Mouse (Mus musculus): ENCODE results near the gene Slc36a4. TPM values are rescaled to one million over a fixed set of nuclear protein-coding genes. Genes with fewer than 3 reads are reported as not detected.

Slc36a4 gene
- total and polyA plus RNA-seq, 2 experiments from 2014 or later = 36.9 to 60.1 TPM

- Histone ChIP-seq H3K9ac (replicated peaks; ENCODE audit: low read length, poor library complexity, severe bottlenecking) (no peak overlapping the region), H3K4me1 (ENCODE audit: insufficient read depth, low read length) (no peaks in the 10 kb centered on the region), H3K36me3 (ENCODE audit: insufficient read depth, low read length) (no peaks in the 10 kb centered on the region), H3K4me2 (ENCODE audit: low read depth, low read length, poor library complexity, severe bottlenecking) (no peak overlapping the region), H3K4me3 (ENCODE audit: low read depth, low read length) (no peak overlapping the region), H3K27ac (ENCODE audit: low read depth, low read length) (no peak overlapping the region), H3K9me3 (ENCODE audit: low read length) (no peaks in the 10 kb centered on the region), H3K27me3 (ENCODE audit: insufficient read depth, low read length) (no peaks in the 10 kb centered on the region)
- DNase-seq (ENCODE audit: low spot score) (peak; percentile 46), ATAC-seq (ENCODE audit: low FRiP score) (peak; percentile 79)
- no peak for TF ChIP-seq CTCF (IDR thresholded peaks at IDR 0.05)
- WGBS = 47% methylated on average over 3 of the region's 4 CpGs
Measured at GRCm38 (mm10) chr9:15773426-15773825, 63.9 kb downstream of the Slc36a4 start.

- DNase-seq (ENCODE audit: low spot score) = no peak
- no peak overlapping the region for H3K9ac ChIP-seq (replicated peaks; ENCODE audit: low read length, poor library complexity, severe bottlenecking)
- H3K4me2 ChIP-seq (ENCODE audit: low read depth, low read length, poor library complexity, severe bottlenecking) = no peak overlapping the region
- H3K27ac ChIP-seq (ENCODE audit: low read depth, low read length) = no peak overlapping the region
- no peak for ATAC-seq (ENCODE audit: low FRiP score)
- H3K9me3 ChIP-seq (ENCODE audit: low read length) = no peaks in the 10 kb centered on the region
- no peak for TF ChIP-seq CTCF (IDR thresholded peaks at IDR 0.05)
- H3K36me3 ChIP-seq (ENCODE audit: insufficient read depth, low read length) = no peaks in the 10 kb centered on the region
- H3K27me3 ChIP-seq (ENCODE audit: insufficient read depth, low read length) = no peaks in the 10 kb centered on the region
- 67% methylated on average over 1 of the region's 1 CpGs for WGBS
- no peaks in the 10 kb centered on the region for H3K4me1 ChIP-seq (ENCODE audit: insufficient read depth, low read length)
- no peak overlapping the region for H3K4me3 ChIP-seq (ENCODE audit: low read depth, low read length)
Measured at GRCm38 (mm10) chr9:15774911-15775310, 65.4 kb downstream of the Slc36a4 start.

- no peak for TF ChIP-seq CTCF (IDR thresholded peaks at IDR 0.05)
- no peaks in the 10 kb centered on the region for H3K4me1 ChIP-seq (ENCODE audit: insufficient read depth, low read length)
- H3K4me3 ChIP-seq (ENCODE audit: low read depth, low read length) = no peak overlapping the region
- H3K9me3 ChIP-seq (ENCODE audit: low read length) = no peaks in the 10 kb centered on the region
- no peak overlapping the region for H3K27ac ChIP-seq (ENCODE audit: low read depth, low read length)
- H3K9ac ChIP-seq (replicated peaks; ENCODE audit: low read length, poor library complexity, severe bottlenecking) = no peak overlapping the region
- ATAC-seq (ENCODE audit: low FRiP score) (no peak), DNase-seq (ENCODE audit: low spot score) (no peak)
- no peak overlapping the region for H3K4me2 ChIP-seq (ENCODE audit: low read depth, low read length, poor library complexity, severe bottlenecking)
- no peaks in the 10 kb centered on the region for H3K36me3 ChIP-seq (ENCODE audit: insufficient read depth, low read length)
- WGBS = 86% methylated on average over 4 of the region's 4 CpGs
- H3K27me3 ChIP-seq (ENCODE audit: insufficient read depth, low read length) = no peaks in the 10 kb centered on the region
Measured at GRCm38 (mm10) chr9:15781936-15782335, 72.4 kb downstream of the Slc36a4 start.

- Histone ChIP-seq H3K36me3 (ENCODE audit: insufficient read depth, low read length) (no peaks in the 10 kb centered on the region), H3K4me1 (ENCODE audit: insufficient read depth, low read length) (no peaks in the 10 kb centered on the region), H3K9me3 (ENCODE audit: low read length) (no peaks in the 10 kb centered on the region), H3K4me2 (ENCODE audit: low read depth, low read length, poor library complexity, severe bottlenecking) (no peak overlapping the region), H3K9ac (replicated peaks; ENCODE audit: low read length, poor library complexity, severe bottlenecking) (no peak overlapping the region), H3K4me3 (ENCODE audit: low read depth, low read length) (no peak overlapping the region), H3K27me3 (ENCODE audit: insufficient read depth, low read length) (no peaks in the 10 kb centered on the region), H3K27ac (ENCODE audit: low read depth, low read length) (no peak overlapping the region)
- TF ChIP-seq CTCF (IDR thresholded peaks at IDR 0.05) = no peak
- 33% methylated on average over 3 of the region's 3 CpGs for WGBS
- no peak for DNase-seq (ENCODE audit: low spot score)
- no peak for ATAC-seq (ENCODE audit: low FRiP score)
Measured at GRCm38 (mm10) chr9:15786192-15786591, 76.7 kb downstream of the Slc36a4 start.

GRCm38 (mm10) chr9:15786610-15787009 lies 77.1 kb downstream of the Slc36a4 start:
- no peak for DNase-seq (ENCODE audit: low spot score)
- TF ChIP-seq CTCF (IDR thresholded peaks at IDR 0.05) = no peak
- H3K4me3 ChIP-seq (ENCODE audit: low read depth, low read length) = no peak overlapping the region
- no peak for ATAC-seq (ENCODE audit: low FRiP score)
- no peak overlapping the region for H3K27ac ChIP-seq (ENCODE audit: low read depth, low read length)
- H3K27me3 ChIP-seq (ENCODE audit: insufficient read depth, low read length) = no peaks in the 10 kb centered on the region
- WGBS = 76% methylated on average over 2 of the region's 2 CpGs
- H3K9me3 ChIP-seq (ENCODE audit: low read length) = no peaks in the 10 kb centered on the region
- no peaks in the 10 kb centered on the region for H3K4me1 ChIP-seq (ENCODE audit: insufficient read depth, low read length)
- no peaks in the 10 kb centered on the region for H3K36me3 ChIP-seq (ENCODE audit: insufficient read depth, low read length)
- no peak overlapping the region for H3K9ac ChIP-seq (replicated peaks; ENCODE audit: low read length, poor library complexity, severe bottlenecking)
- no peak overlapping the region for H3K4me2 ChIP-seq (ENCODE audit: low read depth, low read length, poor library complexity, severe bottlenecking)

- Histone ChIP-seq H3K9ac (replicated peaks; ENCODE audit: low read length, poor library complexity, severe bottlenecking) (no peak overlapping the region), H3K4me3 (ENCODE audit: low read depth, low read length) (no peak overlapping the region), H3K27ac (ENCODE audit: low read depth, low read length) (no peak overlapping the region), H3K4me1 (ENCODE audit: insufficient read depth, low read length) (no peaks in the 10 kb centered on the region), H3K27me3 (ENCODE audit: insufficient read depth, low read length) (no peaks in the 10 kb centered on the region), H3K36me3 (ENCODE audit: insufficient read depth, low read length) (no peaks in the 10 kb centered on the region), H3K9me3 (ENCODE audit: low read length) (no peaks in the 10 kb centered on the region), H3K4me2 (ENCODE audit: low read depth, low read length, poor library complexity, severe bottlenecking) (no peak overlapping the region)
- WGBS = 91% methylated on average over 9 of the region's 9 CpGs
- ATAC-seq (ENCODE audit: low FRiP score) = no peak
- no peak for DNase-seq (ENCODE audit: low spot score)
- TF ChIP-seq CTCF (IDR thresholded peaks at IDR 0.05) = no peak
Measured at GRCm38 (mm10) chr9:15792076-15792475, 82.5 kb downstream of the Slc36a4 start.

Other genes with a start within 250 kb of the Slc36a4 start
- 3.5 and 5.0 TPM in 2 replicates for gene Smco4, start 216.3 kb upstream of the Slc36a4 start, total RNA-seq (2014; rRNA removed)
- gene Smco4, start 216.3 kb upstream of the Slc36a4 start, polyA plus RNA-seq (2015; fragmentation: Nextera tagmentation; extraction: Ambion mirVana) = 0.38 and 0.42 TPM in 2 replicates
- 1.3 and 2.4 TPM in 2 replicates for gene Deup1, start 81.8 kb upstream of the Slc36a4 start, total RNA-seq (2014; rRNA removed)
- 2.5 and 2.7 TPM in 2 replicates for gene Deup1, start 81.8 kb upstream of the Slc36a4 start, polyA plus RNA-seq (2015; fragmentation: Nextera tagmentation; extraction: Ambion mirVana)
- 1.0 TPM in 1 of 2 replicates, not detected in the other for gene Mtnr1b, start 164.8 kb downstream of the Slc36a4 start, total RNA-seq (2014; rRNA removed)
- gene Mtnr1b, start 164.8 kb downstream of the Slc36a4 start, polyA plus RNA-seq (2015; fragmentation: Nextera tagmentation; extraction: Ambion mirVana) = not detected in 2 replicates